Mouse (Mus musculus) midbrain, embryonic 14.5 days (tissue): Measurements from ENCODE around the gene Zfp740. TPM values are rescaled to one million over a fixed set of nuclear protein-coding genes. Genes with fewer than 3 reads are reported as not detected.
"Not testable (repeated sequence)": the region's sequence is repeated elsewhere in the genome, so short reads cannot be mapped to it uniquely, and the experiment has no call there.

Experiments
- ATAC-seq: fragments of 200-750 bp; cut with Nextera tagmentation; 2 replicates; pipeline ENCODE4 v1.8.0; 2017; ENCODE audit warnings: moderate number of reproducible peaks, moderate library complexity; ENCODE audit not compliant: low FRiP score, low TSS enrichment
- DNase-seq: peaks from one replicate; pipeline ENCODE4 v3.0.0-alpha.2; 2015
- H3K27ac ChIP-seq: fragments of 300-500 bp; sonication (generic); replicated peaks from 2 replicates; pipeline ENCODE4 v1.5.1; 2014; ENCODE audit warnings: mild to moderate bottlenecking, low read depth, low read length, moderate library complexity
- H3K27me3 ChIP-seq: fragments of 300-500 bp; sonication (generic); 2 replicates; pipeline ENCODE4 v1.6.1; 2014; ENCODE audit warnings: low read length, control low read depth, mixed read lengths; ENCODE audit not compliant: control insufficient read depth, insufficient read depth
- H3K36me3 ChIP-seq: fragments of 300-500 bp; sonication (generic); 2 replicates; pipeline ENCODE4 v1.6.1; 2014; ENCODE audit warnings: low read length, control low read depth; ENCODE audit not compliant: control insufficient read depth, insufficient read depth
- H3K4me1 ChIP-seq: fragments of 300-500 bp; sonication (generic); 2 replicates; pipeline ENCODE4 v1.6.1; 2014; ENCODE audit warnings: mild to moderate bottlenecking, antibody characterized with exemption, low read length, control low read depth; ENCODE audit not compliant: control insufficient read depth, insufficient read depth
- H3K4me2 ChIP-seq: fragments of 300-500 bp; sonication (generic); 2 replicates; pipeline ENCODE4 v1.6.1; 2014; ENCODE audit warnings: mild to moderate bottlenecking, low read length, moderate library complexity
- H3K4me3 ChIP-seq: fragments of 300-500 bp; sonication (generic); replicated peaks from 2 replicates; pipeline ENCODE4 v1.5.1; 2014; ENCODE audit warnings: low read depth, low read length
- H3K9ac ChIP-seq: fragments of 300-500 bp; sonication (generic); replicated peaks from 2 replicates; pipeline ENCODE4 v1.6.1; 2014; ENCODE audit warnings: mild to moderate bottlenecking, low read length, moderate library complexity
- H3K9me3 ChIP-seq: fragments of 300-500 bp; sonication (generic); 2 replicates; pipeline ENCODE4 v1.6.1; 2016; ENCODE audit warnings: low read length, control low read depth, mixed read lengths; ENCODE audit not compliant: control insufficient read depth
- WGBS: fragments of 180-500 bp; shearing (Covaris S2); extraction: QIAGEN DNeasy Blood & Tissue Kit; methylation state at CpG from one replicate; pipeline ENCODE4 v1.1.7; 2014; 5-methylcytosine and 5-hydroxymethylcytosine counted together
- polyA plus RNA-seq: library from polyadenylated mRNA; unstranded; fragments of >200 nt; fragmentation: Nextera tagmentation; extraction: Ambion mirVana; gene quantifications from 2 replicates; pipeline ENCODE4 v1.2.1, GENCODE M21; 2014

The Zfp740 gene
- 43.5 and 57.7 TPM in 2 replicates for polyA plus RNA-seq

DNA sequence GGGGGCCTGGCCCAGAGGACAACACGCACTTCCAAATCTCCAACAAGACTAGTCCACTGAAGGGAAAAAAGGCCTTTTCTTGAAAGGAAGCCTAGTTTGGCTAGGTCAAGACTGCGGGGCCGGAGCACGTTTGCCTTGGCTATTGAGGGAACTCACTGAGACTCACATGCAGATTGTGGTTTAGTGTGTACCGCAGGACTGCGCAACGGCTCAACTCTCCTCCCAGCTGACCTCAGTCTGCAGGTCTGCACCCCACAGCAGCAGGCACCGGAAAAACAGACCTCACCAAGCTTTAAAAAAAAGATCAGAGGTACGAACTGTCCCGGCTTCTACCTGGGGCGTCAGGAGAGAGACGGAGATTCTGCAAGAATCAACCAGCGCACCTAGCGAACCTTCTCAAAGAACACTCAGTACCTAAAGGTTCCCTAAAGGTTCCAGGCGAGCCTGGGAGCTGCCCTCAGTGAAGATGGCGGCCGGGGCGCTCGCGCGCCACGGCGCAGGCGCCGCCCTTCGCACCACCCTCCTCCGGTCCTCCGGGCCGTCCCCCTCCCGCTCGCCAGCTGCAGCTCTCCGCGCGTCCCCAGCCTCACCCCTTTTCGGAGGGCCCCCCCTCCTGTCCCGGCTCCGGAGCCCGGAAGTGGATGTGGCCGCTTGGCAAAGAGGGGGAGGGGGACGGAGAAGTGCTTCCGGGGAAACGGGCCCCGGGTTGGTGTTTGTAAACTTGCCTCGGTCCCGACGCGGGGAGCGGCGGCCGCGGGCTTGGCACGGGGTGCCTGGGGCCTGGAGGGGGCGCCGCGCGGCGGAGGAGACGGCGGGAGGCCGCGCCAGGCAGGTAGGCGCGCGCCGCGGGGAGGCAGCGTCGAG, at the start of gene Zfp740:
Gene Zfp740 (plus strand): TSS at position 279 of the 864 bp plus-strand sequence.
- WGBS: under 1% methylated on average over 66 of the region's 68 CpGs
- H3K9me3 ChIP-seq: no peaks in the 10 kb centered on the region
- ATAC-seq (peak; percentile 96), DNase-seq (peak; percentile 97)
- peak within 1 kb of the TSS; percentile 87 for H3K9ac ChIP-seq
- H3K4me2 ChIP-seq: peak within 1 kb of the TSS; percentile 78
- peaks cover 26% of the 10 kb centered on the region for H3K36me3 ChIP-seq
- peaks cover 26% of the 10 kb centered on the region for H3K4me1 ChIP-seq
- H3K27me3 ChIP-seq: no peaks in the 10 kb centered on the region
- H3K27ac ChIP-seq: peak within 1 kb of the TSS; percentile 99
- peak within 1 kb of the TSS; percentile 72 for H3K4me3 ChIP-seq

DNA sequence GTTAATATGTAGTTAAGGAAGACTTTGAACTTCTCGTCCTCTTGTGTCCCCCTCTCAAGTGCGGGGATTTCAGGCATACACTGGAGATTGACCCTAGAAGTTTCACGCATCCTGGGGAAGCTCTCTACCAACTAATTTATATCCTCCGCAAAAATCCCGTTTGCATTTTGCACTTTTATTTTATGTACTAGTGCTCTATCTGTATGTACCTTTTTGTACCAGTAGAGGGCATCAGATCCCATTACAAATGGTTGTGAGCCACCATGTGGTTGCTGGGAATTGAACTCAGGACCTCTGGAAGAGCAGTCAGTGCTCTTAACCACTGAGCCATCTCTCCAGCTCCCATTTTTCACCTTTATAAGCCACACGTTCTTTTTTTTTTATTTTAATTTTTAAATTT, 48.0 kb upstream of the Zfp740 start:
- not testable (repeated sequence) for H3K4me2 ChIP-seq, H3K4me1 ChIP-seq, DNase-seq, ATAC-seq, H3K4me3 ChIP-seq, H3K9ac ChIP-seq, H3K9me3 ChIP-seq, H3K36me3 ChIP-seq, H3K27me3 ChIP-seq, H3K27ac ChIP-seq
- 93% methylated on average over 6 of the region's 6 CpGs for WGBS

DNA sequence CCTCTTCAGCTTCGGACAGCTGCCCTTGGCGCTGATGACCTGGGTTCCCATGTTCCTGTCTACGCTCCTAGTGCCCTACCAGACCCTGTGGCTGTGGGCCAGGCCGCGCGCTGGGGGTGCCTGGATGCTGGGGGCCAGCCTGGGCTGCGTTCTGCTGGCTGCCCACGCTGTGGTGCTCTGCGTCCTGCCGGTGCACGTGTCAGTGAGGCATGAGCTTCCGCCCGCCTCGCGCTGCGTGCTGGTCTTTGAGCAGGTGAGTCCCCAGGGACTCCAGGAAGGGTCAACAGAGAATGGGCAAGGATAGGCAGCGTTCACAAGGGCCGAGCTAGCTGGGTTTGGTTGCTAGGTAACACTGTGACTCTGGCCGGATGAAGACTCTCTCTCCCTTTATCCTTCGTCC, 46.2 kb upstream of the Zfp740 start:
- 18% methylated on average over 20 of the region's 20 CpGs for WGBS
- Histone ChIP-seq H3K27me3 (no peaks in the 10 kb centered on the region), H3K4me2 (peak overlapping the region; percentile 28; the same call in 1 of the 2 replicates), H3K9me3 (no peaks in the 10 kb centered on the region), H3K27ac (peak overlapping the region; percentile 55), H3K4me3 (no peak overlapping the region), H3K9ac (no peak overlapping the region), H3K36me3 (no peaks in the 10 kb centered on the region), H3K4me1 (peaks cover 6% of the 10 kb centered on the region; the same call in 1 of the 2 replicates)
- no peak for ATAC-seq
- peak; percentile 66 for DNase-seq

DNA sequence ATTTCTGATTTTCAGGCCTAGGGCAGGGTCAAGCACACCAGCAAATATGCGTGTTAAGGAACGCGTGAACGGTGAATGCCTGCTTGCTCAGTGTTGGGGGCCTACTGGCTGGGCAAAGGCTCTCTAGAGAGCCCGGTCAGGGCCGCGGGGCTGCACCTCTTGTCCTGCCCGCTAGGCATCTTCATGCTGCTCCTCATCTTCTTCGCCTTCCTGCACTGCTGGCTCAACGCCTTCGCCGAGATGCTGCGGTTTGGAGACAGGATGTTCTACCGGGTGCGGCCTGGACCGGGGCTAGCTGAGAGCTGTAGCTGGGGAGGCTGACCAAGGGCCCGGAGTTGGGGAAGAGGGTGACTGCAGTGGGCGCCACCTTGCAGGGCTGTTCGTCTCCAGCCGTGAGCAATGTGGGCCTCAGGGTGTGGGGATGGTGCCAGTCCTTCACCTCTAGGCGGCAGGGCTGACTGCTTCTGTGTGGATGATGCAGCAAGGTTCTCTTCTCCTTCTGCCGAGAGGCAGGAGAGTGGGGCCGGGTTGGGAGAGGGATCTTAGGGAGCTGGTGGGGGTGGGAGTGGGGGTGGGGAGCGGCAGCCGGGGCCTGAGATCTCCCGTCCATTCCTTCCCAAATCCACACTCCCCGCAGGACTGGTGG, 42.5 kb upstream of the Zfp740 start:
- H3K27ac ChIP-seq: no peak overlapping the region
- no peak for DNase-seq
- no peaks in the 10 kb centered on the region for H3K9me3 ChIP-seq
- WGBS: 67% methylated on average over 26 of the region's 27 CpGs
- no peak overlapping the region for H3K9ac ChIP-seq
- no peaks in the 10 kb centered on the region for H3K36me3 ChIP-seq
- no peak overlapping the region for H3K4me2 ChIP-seq
- no peaks in the 10 kb centered on the region for H3K27me3 ChIP-seq
- ATAC-seq: no peak
- peaks cover 6% of the 10 kb centered on the region; the same call in 1 of the 2 replicates for H3K4me1 ChIP-seq
- no peak overlapping the region for H3K4me3 ChIP-seq

DNA sequence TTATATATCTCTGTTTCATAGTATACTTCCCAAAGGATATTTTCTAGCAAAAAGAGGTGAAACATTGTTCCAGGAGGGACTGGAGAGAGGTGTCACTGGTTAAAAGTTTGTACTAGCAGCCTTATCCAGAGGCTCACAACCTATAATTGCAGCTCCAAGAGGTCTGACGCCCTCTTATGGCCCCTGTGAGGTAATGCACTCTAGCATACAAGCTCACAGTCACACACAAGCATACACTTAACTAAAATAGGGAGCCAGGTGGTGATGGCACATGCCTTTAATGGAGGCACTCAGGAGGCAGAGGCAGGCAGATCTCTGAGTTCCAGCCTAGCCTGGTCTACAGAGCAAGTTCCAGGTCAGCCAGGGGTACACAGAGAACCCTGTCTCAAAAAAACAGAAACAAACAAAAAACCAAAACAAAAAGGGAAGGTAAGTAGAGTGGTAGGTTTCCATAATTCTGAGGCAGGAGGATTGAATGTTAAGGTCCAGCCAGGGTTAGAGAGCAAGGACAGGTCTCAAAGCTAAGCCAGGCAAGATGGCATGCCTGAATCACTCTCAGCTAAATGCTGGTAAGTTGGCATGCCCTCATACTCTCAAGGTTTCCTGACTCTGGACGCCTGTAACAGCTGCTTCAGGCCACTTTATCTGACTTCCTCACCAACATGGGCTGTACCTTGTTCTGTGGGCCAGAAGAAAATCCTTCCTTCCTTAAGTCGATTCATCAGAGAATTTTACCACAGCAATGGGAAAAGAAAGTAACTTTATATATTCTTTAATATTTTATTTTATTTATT, 39.0 kb upstream of the Zfp740 start:
- H3K27me3 ChIP-seq: no peaks in the 10 kb centered on the region
- no peaks in the 10 kb centered on the region for H3K9me3 ChIP-seq
- 62% methylated on average over 3 of the region's 3 CpGs for WGBS
- no peak overlapping the region for H3K4me2 ChIP-seq
- no peaks in the 10 kb centered on the region for H3K36me3 ChIP-seq
- no peak overlapping the region for H3K9ac ChIP-seq
- no peak overlapping the region for H3K4me3 ChIP-seq
- H3K27ac ChIP-seq: no peak overlapping the region
- no peak for DNase-seq
- H3K4me1 ChIP-seq: no peaks in the 10 kb centered on the region
- ATAC-seq: no peak

DNA sequence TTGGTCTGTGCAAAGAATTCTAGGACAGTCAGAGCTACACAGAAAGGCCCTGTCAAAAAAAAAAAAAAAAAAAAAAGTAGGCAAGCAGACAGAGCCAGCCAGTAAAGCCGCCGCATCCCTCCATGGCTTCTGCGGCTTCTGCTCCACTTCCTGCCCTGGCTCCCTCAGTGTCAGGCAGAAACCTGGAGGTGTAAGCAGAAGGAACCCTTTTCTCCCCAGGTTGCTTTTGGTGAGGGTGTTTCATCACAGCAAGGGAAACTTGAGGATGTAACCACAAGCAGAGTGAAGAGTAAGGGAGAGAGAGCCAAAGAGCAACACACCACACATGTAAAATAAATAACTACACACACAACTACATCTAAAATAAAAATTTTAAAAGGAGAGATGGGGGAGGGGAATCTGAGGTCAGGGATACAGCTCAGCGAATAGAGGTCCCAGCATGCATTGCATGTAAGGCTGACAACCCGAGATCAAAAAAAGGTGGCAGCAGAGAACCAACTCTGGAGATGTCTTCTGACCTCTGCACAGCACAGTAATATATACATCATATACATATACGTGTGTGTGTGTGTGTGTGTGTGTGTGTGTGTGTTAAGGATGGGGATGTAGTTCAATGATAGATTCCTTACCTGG, 37.5 kb upstream of the Zfp740 start:
- no peak overlapping the region for H3K9ac ChIP-seq
- no peak for ATAC-seq
- WGBS: 64% methylated on average over 6 of the region's 6 CpGs
- no peak overlapping the region for H3K4me2 ChIP-seq
- no peaks in the 10 kb centered on the region for H3K36me3 ChIP-seq
- H3K27me3 ChIP-seq: no peaks in the 10 kb centered on the region
- H3K4me1 ChIP-seq: no peaks in the 10 kb centered on the region
- H3K27ac ChIP-seq: no peak overlapping the region
- DNase-seq: no peak
- H3K9me3 ChIP-seq: no peaks in the 10 kb centered on the region
- H3K4me3 ChIP-seq: no peak overlapping the region

DNA sequence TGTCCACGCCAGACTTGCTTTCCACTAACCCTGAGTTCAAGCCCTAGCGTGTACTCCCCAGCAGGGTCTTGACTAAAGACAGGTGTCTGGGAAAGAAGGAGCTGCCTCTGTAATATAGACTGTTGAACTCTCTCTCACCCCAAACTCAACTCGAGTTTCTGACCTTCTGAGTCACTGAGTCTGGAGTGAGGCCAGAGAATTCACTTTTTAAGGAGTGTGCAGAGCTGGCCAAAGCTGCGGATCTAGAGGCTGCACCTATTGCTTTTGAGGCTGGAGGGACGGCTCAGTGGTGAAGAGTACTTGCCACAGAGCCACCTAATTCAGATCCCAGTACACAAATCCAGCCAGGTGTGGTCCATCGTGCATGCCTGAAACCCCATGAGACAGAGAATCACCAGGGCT, 35.4 kb upstream of the Zfp740 start:
- no peaks in the 10 kb centered on the region for H3K9me3 ChIP-seq
- no peaks in the 10 kb centered on the region for H3K36me3 ChIP-seq
- no peaks in the 10 kb centered on the region for H3K4me1 ChIP-seq
- no peak overlapping the region for H3K4me3 ChIP-seq
- ATAC-seq: no peak
- 76% methylated on average over 6 of the region's 6 CpGs for WGBS
- DNase-seq: no peak
- H3K27ac ChIP-seq: no peak overlapping the region
- no peaks in the 10 kb centered on the region for H3K27me3 ChIP-seq
- H3K9ac ChIP-seq: no peak overlapping the region
- H3K4me2 ChIP-seq: no peak overlapping the region

DNA sequence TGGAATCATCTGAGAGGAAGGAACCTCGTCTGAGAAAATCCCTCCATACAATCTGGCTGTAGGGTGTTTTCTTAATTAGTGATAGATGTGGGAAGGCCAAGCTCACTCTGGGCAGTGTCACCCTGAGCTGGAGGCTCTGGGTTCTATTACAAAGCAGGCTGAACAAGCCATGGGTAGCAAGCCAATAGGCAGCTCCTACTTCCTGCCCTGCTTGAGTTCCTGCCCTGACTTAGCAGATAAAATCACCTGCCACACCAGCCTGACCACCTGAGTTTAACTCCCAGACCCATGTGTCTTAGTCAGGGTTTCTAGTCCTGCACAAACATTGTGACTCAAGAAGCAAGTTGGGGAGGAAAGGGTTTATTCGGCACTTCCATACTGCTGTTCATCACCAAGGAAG, 34.0 kb upstream of the Zfp740 start:
- H3K4me2 ChIP-seq: no peak overlapping the region

More for the DNA sequence above, 34.0 kb upstream of the Zfp740 start:
- Histone ChIP-seq H3K4me3 (no peak overlapping the region), H3K27me3 (no peaks in the 10 kb centered on the region), H3K36me3 (no peaks in the 10 kb centered on the region), H3K9ac (no peak overlapping the region), H3K9me3 (no peaks in the 10 kb centered on the region), H3K4me1 (no peaks in the 10 kb centered on the region), H3K27ac (no peak overlapping the region)
- ATAC-seq (no peak), DNase-seq (no peak)
- 76% methylated on average over 2 of the region's 2 CpGs for WGBS
